Mouse (Mus musculus): ENCODE measurements at regions not wholly inside any gene's neighbourhood (a gene's known extent, or its start where the extent isn't known, plus 50 kb on each side); places are given as distances from the start of the nearest gene placed in this dataset.

- no peaks in the 10 kb centered on the region for H3K27me3 ChIP-seq (ENCODE audit: control insufficient read depth, insufficient read depth, low read length)
- no peaks in the 10 kb centered on the region for H3K4me1 ChIP-seq (replicated peaks; ENCODE audit: control insufficient read depth in 2 of 2, insufficient read depth in 2 of 2, low read length in 1 of 2)
- 68% methylated on average over 2 of the region's 2 CpGs for WGBS (ENCODE audit: insufficient replicate concordance)
- H3K9me3 ChIP-seq (ENCODE audit: control insufficient read depth, low read length): no peaks in the 10 kb centered on the region
- H3K4me2 ChIP-seq (ENCODE audit: low read depth): no peak overlapping the region
- no peak overlapping the region for H3K4me3 ChIP-seq (ENCODE audit: insufficient read depth in 1 of 2, low read depth in 2 of 2, low read length in 2 of 2)
- H3K9ac ChIP-seq (replicated peaks): no peak overlapping the region
- ATAC-seq (ENCODE audit: insufficient read depth): no peak
- no peaks in the 10 kb centered on the region for H3K36me3 ChIP-seq (replicated peaks; ENCODE audit: control insufficient read depth, insufficient read depth, low read depth)
- DNase-seq (ENCODE audit: low read depth in 3 of 3, low spot score in 3 of 3): no peak
- TF ChIP-seq CTCF (IDR thresholded peaks at IDR 0.05; ENCODE audit: low read depth) (no peak), EP300 (IDR thresholded peaks at IDR 0.05; ENCODE audit: low read depth) (no peak)
- H3K27ac ChIP-seq: no peak overlapping the region
Measured at GRCm38 (mm10) chr8:35983083-35983482, 217.5 kb downstream of the Gm19410 start.

DNA sequence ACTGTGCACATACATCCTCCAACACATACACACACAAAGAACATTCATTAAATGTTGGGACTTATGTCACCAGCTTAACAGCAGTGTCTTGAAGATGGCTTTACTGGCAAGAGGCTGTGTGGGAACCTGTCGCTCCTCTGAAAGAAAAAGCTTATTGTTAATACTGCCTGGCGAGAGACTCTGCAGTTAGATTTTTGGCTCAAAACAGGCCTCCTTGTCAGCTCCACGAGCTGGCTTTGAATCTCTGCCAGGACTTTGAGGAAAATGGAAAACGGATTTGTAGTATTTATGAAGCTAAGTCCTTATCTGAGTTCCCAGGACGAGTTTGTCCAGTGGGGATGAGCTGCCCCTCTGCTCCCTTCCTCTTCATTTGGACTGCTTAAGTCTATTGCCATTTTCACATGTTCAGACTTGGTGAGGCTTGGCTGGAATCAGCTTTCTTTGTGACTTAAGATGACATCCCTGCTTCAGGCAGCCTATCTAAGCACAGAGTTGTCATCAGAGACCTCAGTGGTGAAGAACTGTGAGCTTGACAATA is 219.6 kb downstream of the Gm19410 start:
- Histone ChIP-seq H3K36me3 (replicated peaks; ENCODE audit: control insufficient read depth, insufficient read depth, low read depth) (no peaks in the 10 kb centered on the region), H3K9ac (replicated peaks) (no peak overlapping the region), H3K9me3 (ENCODE audit: control insufficient read depth, low read length) (no peaks in the 10 kb centered on the region), H3K27me3 (ENCODE audit: control insufficient read depth, insufficient read depth, low read length) (no peaks in the 10 kb centered on the region), H3K27ac (no peak overlapping the region), H3K4me2 (ENCODE audit: low read depth) (no peak overlapping the region), H3K4me1 (replicated peaks; ENCODE audit: control insufficient read depth in 2 of 2, insufficient read depth in 2 of 2, low read length in 1 of 2) (no peaks in the 10 kb centered on the region), H3K4me3 (ENCODE audit: insufficient read depth in 1 of 2, low read depth in 2 of 2, low read length in 2 of 2) (no peak overlapping the region)
- no peak for TF ChIP-seq CTCF (IDR thresholded peaks at IDR 0.05; ENCODE audit: low read depth)
- no peak for TF ChIP-seq EP300 (IDR thresholded peaks at IDR 0.05; ENCODE audit: low read depth)
- ATAC-seq (ENCODE audit: insufficient read depth) (no peak), DNase-seq (ENCODE audit: low read depth in 3 of 3, low spot score in 3 of 3) (no peak)
- 43% methylated on average over 5 of the region's 5 CpGs for WGBS (ENCODE audit: insufficient replicate concordance)

DNA sequence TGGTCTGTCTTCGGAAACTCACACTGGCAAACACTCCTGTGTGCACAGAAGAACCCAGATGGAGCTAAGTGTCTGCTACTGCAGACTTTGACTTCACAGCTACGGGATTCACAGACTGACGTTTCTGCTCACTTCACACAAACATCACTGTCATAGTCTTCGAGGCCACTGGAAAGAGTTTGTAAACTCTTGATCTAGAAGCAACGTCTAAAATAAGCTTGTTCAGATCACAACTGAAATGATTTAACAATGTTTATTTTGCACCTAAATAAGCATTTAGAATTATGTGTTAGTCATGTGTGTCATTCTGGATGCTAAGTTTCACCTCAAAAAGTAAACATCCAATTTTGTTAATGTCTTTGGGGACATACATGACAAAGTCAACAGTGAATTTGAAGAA is 221.7 kb downstream of the Gm19410 start:
- 43% methylated on average over 5 of the region's 5 CpGs for WGBS (ENCODE audit: insufficient replicate concordance)
- ATAC-seq (ENCODE audit: insufficient read depth) (no peak), DNase-seq (ENCODE audit: low read depth in 3 of 3, low spot score in 3 of 3) (no peak)
- no peaks in the 10 kb centered on the region for H3K4me1 ChIP-seq (replicated peaks; ENCODE audit: control insufficient read depth in 2 of 2, insufficient read depth in 2 of 2, low read length in 1 of 2)
- H3K4me2 ChIP-seq (ENCODE audit: low read depth): no peak overlapping the region
- H3K9me3 ChIP-seq (ENCODE audit: control insufficient read depth, low read length): no peaks in the 10 kb centered on the region
- H3K36me3 ChIP-seq (replicated peaks; ENCODE audit: control insufficient read depth, insufficient read depth, low read depth): no peaks in the 10 kb centered on the region
- H3K27ac ChIP-seq: no peak overlapping the region
- no peak for TF ChIP-seq EP300 (IDR thresholded peaks at IDR 0.05; ENCODE audit: low read depth)
- TF ChIP-seq CTCF (IDR thresholded peaks at IDR 0.05; ENCODE audit: low read depth): no peak
- H3K27me3 ChIP-seq (ENCODE audit: control insufficient read depth, insufficient read depth, low read length): no peaks in the 10 kb centered on the region
- no peak overlapping the region for H3K4me3 ChIP-seq (ENCODE audit: insufficient read depth in 1 of 2, low read depth in 2 of 2, low read length in 2 of 2)
- H3K9ac ChIP-seq (replicated peaks): no peak overlapping the region

DNA sequence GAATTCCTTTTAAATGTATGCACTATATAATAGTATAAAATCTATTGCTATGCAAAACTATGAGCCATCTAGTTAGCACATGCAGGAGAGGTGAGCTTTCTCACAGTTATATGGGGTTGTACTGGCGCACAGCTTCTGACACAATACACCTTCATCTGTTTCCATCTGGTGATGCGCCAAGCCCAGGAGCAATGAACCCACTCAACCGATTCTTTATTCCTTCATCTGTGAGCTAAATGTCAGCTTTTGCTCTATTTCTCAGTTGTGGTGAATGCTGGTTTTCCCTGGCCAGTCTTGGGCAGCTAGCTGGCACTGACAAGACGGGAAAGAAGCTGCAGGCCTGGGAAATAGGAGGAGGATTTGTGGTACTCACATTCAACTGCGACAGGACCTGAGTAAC is 225.4 kb downstream of the Gm19410 start:
- Histone ChIP-seq H3K4me3 (ENCODE audit: insufficient read depth in 1 of 2, low read depth in 2 of 2, low read length in 2 of 2) (no peak overlapping the region), H3K4me2 (ENCODE audit: low read depth) (no peak overlapping the region), H3K9ac (replicated peaks) (no peak overlapping the region), H3K4me1 (replicated peaks; ENCODE audit: control insufficient read depth in 2 of 2, insufficient read depth in 2 of 2, low read length in 1 of 2) (no peaks in the 10 kb centered on the region), H3K36me3 (replicated peaks; ENCODE audit: control insufficient read depth, insufficient read depth, low read depth) (no peaks in the 10 kb centered on the region), H3K27ac (no peak overlapping the region), H3K9me3 (ENCODE audit: control insufficient read depth, low read length) (no peaks in the 10 kb centered on the region), H3K27me3 (ENCODE audit: control insufficient read depth, insufficient read depth, low read length) (no peaks in the 10 kb centered on the region)
- WGBS (ENCODE audit: insufficient replicate concordance): 64% methylated on average over 5 of the region's 5 CpGs
- no peak for TF ChIP-seq CTCF (IDR thresholded peaks at IDR 0.05; ENCODE audit: low read depth)
- no peak for TF ChIP-seq EP300 (IDR thresholded peaks at IDR 0.05; ENCODE audit: low read depth)
- DNase-seq (ENCODE audit: low read depth in 3 of 3, low spot score in 3 of 3) (no peak), ATAC-seq (ENCODE audit: insufficient read depth) (no peak)

GRCm38 (mm10) chr8:35991936-35992603 is 226.5 kb downstream of the Gm19410 start:
- no peaks in the 10 kb centered on the region for H3K27me3 ChIP-seq (ENCODE audit: control insufficient read depth, insufficient read depth, low read length)
- no peak for ATAC-seq (ENCODE audit: insufficient read depth)
- WGBS (ENCODE audit: insufficient replicate concordance): 64% methylated on average over 9 of the region's 9 CpGs

More at GRCm38 (mm10) chr8:35991936-35992603, 226.5 kb downstream of the Gm19410 start:
- Histone ChIP-seq H3K4me1 (replicated peaks; ENCODE audit: control insufficient read depth in 2 of 2, insufficient read depth in 2 of 2, low read length in 1 of 2) (no peaks in the 10 kb centered on the region), H3K9me3 (ENCODE audit: control insufficient read depth, low read length) (no peaks in the 10 kb centered on the region), H3K4me3 (ENCODE audit: insufficient read depth in 1 of 2, low read depth in 2 of 2, low read length in 2 of 2) (no peak overlapping the region), H3K4me2 (ENCODE audit: low read depth) (no peak overlapping the region), H3K27ac (no peak overlapping the region), H3K36me3 (replicated peaks; ENCODE audit: control insufficient read depth, insufficient read depth, low read depth) (no peaks in the 10 kb centered on the region), H3K9ac (replicated peaks) (no peak overlapping the region)
- DNase-seq (ENCODE audit: low read depth in 3 of 3, low spot score in 3 of 3): no peak
- TF ChIP-seq EP300 (IDR thresholded peaks at IDR 0.05; ENCODE audit: low read depth): no peak
- no peak for TF ChIP-seq CTCF (IDR thresholded peaks at IDR 0.05; ENCODE audit: low read depth)

All from liver, embryonic 14.5 days (tissue).